Mouse (Mus musculus): Measurements from ENCODE around the gene Pitpnm3.

The Pitpnm3 gene

GRCm38 (mm10) chr11:72095994-72096393, 39.6 kb downstream of the Pitpnm3 start:
- no peak for DNase-seq (ENCODE audit: low spot score)

- no peak for DNase-seq (ENCODE audit: low spot score)
These were observed 41.1 kb downstream of the Pitpnm3 start for GRCm38 (mm10) chr11:72094442-72094841.

GRCm38 (mm10) chr11:72092390-72092789, 43.2 kb downstream of the Pitpnm3 start:
- DNase-seq (ENCODE audit: low spot score): no peak

- no peak for DNase-seq (ENCODE audit: low spot score)
These were observed 49.1 kb downstream of the Pitpnm3 start for GRCm38 (mm10) chr11:72086251-72087046.

GRCm38 (mm10) chr11:72084337-72084736, 51.2 kb downstream of the Pitpnm3 start:
- no peak for DNase-seq (ENCODE audit: low spot score)

- no peak for DNase-seq (ENCODE audit: low spot score)
These were observed 53.0 kb downstream of the Pitpnm3 start for GRCm38 (mm10) chr11:72082601-72083000.

- no peak for DNase-seq (ENCODE audit: low spot score)
These were observed 55.1 kb downstream of the Pitpnm3 start for GRCm38 (mm10) chr11:72080461-72080860.

- no peak for DNase-seq (ENCODE audit: low spot score)
These were observed 56.9 kb downstream of the Pitpnm3 start for GRCm38 (mm10) chr11:72078647-72079046.

GRCm38 (mm10) chr11:72078056-72078455, 57.5 kb downstream of the Pitpnm3 start:
- DNase-seq (ENCODE audit: low spot score): no peak

GRCm38 (mm10) chr11:72074230-72074629, 61.3 kb downstream of the Pitpnm3 start:
- DNase-seq (ENCODE audit: low spot score): no peak

- DNase-seq (ENCODE audit: low spot score): no peak
These were observed 63.2 kb downstream of the Pitpnm3 start for GRCm38 (mm10) chr11:72072331-72072905.

- DNase-seq (ENCODE audit: low spot score): no peak
These were observed 64.8 kb downstream of the Pitpnm3 start for GRCm38 (mm10) chr11:72070733-72071132.

- DNase-seq (ENCODE audit: low spot score): no peak
These were observed 67.6 kb downstream of the Pitpnm3 start for GRCm38 (mm10) chr11:72068026-72068425.

- DNase-seq (ENCODE audit: low spot score): no peak
These were observed 68.3 kb downstream of the Pitpnm3 start for GRCm38 (mm10) chr11:72067326-72067725.

GRCm38 (mm10) chr11:72066330-72066729, 69.2 kb downstream of the Pitpnm3 start:
- peak; percentile 46 for DNase-seq (ENCODE audit: low spot score)

GRCm38 (mm10) chr11:72065103-72065502, 70.5 kb downstream of the Pitpnm3 start:
- DNase-seq (ENCODE audit: low spot score): peak; percentile 16

GRCm38 (mm10) chr11:72064414-72064813, 71.2 kb downstream of the Pitpnm3 start:
- DNase-seq (ENCODE audit: low spot score): no peak

GRCm38 (mm10) chr11:72061093-72061620, 74.4 kb downstream of the Pitpnm3 start:
- DNase-seq (ENCODE audit: low spot score): no peak

GRCm38 (mm10) chr11:72060416-72060815, 75.2 kb downstream of the Pitpnm3 start:
- DNase-seq (ENCODE audit: low spot score): no peak

- DNase-seq (ENCODE audit: low spot score): no peak
These were observed 78.4 kb downstream of the Pitpnm3 start for GRCm38 (mm10) chr11:72057166-72057565.

- no peak for DNase-seq (ENCODE audit: low spot score)
These were observed 80.4 kb downstream of the Pitpnm3 start for GRCm38 (mm10) chr11:72055176-72055575.

GRCm38 (mm10) chr11:72052636-72053035, 82.9 kb downstream of the Pitpnm3 start:
- DNase-seq (ENCODE audit: low spot score): peak; percentile 67

- DNase-seq (ENCODE audit: low spot score): no peak
These were observed 83.4 kb downstream of the Pitpnm3 start for GRCm38 (mm10) chr11:72052221-72052620.
